Mouse (Mus musculus) limb, embryonic 14.5 days (tissue): ENCODE measurements around the gene 6430548M08Rik. TPM values are rescaled to one million over a fixed set of nuclear protein-coding genes. Genes with fewer than 3 reads are reported as not detected.

Experiments
- ATAC-seq: fragments of 200-750 bp; cut with Nextera tagmentation; 2 replicates; pipeline ENCODE4 v1.8.0; 2017; ENCODE audit warnings: low read depth, moderate number of reproducible peaks, moderate TSS enrichment; ENCODE audit not compliant: low FRiP score
- DNase-seq: peaks from one replicate; pipeline ENCODE4 v3.0.0-alpha.2; 2015; ENCODE audit warnings: low spot score
- H3K27ac ChIP-seq: fragments of 300-500 bp; sonication (generic); replicated peaks from 2 replicates; pipeline ENCODE4 v1.5.1; 2014; ENCODE audit warnings: low read depth, mild to moderate bottlenecking, low read length, moderate library complexity, mixed read lengths
- H3K27me3 ChIP-seq: fragments of 300-500 bp; sonication (generic); 2 replicates; pipeline ENCODE4 v1.6.1; 2014; ENCODE audit warnings: low read length, mixed read lengths; ENCODE audit not compliant: control insufficient read depth, insufficient read depth
- H3K36me3 ChIP-seq: fragments of 300-500 bp; sonication (generic); 2 replicates; pipeline ENCODE4 v1.6.1; 2014; ENCODE audit warnings: mild to moderate bottlenecking, low read length, moderate library complexity, mixed read lengths; ENCODE audit not compliant: control insufficient read depth, insufficient read depth
- H3K4me1 ChIP-seq: fragments of 300-500 bp; sonication (generic); 2 replicates; pipeline ENCODE4 v1.6.1; 2014; ENCODE audit warnings: antibody characterized with exemption, low read length, mixed read lengths; ENCODE audit not compliant: control insufficient read depth, insufficient read depth
- H3K4me2 ChIP-seq: fragments of 300-500 bp; sonication (generic); replicated peaks from 2 replicates; pipeline ENCODE4 v1.6.1; 2014; ENCODE audit warnings: low read depth, mild to moderate bottlenecking, low read length, moderate library complexity; ENCODE audit not compliant: severe bottlenecking
- H3K4me3 ChIP-seq: fragments of 300-500 bp; sonication (generic); replicated peaks from 2 replicates; pipeline ENCODE4 v1.5.1; 2014; ENCODE audit warnings: low read length
- H3K9ac ChIP-seq: fragments of 300-500 bp; sonication (generic); 2 replicates; pipeline ENCODE4 v1.6.1; 2014; ENCODE audit warnings: mild to moderate bottlenecking, low read depth, low read length, moderate library complexity; ENCODE audit not compliant: severe bottlenecking
- H3K9me3 ChIP-seq: fragments of 300-500 bp; sonication (generic); 2 replicates; pipeline ENCODE4 v1.6.1; 2016; ENCODE audit warnings: low read length; ENCODE audit not compliant: control insufficient read depth
- POLR2A ChIP-seq: fragments of 200-500 bp; IDR thresholded peaks from 2 replicates; pipeline ENCODE4 v1.8.0; 2012; ENCODE audit warnings: inconsistent platforms, mild to moderate bottlenecking, moderate library complexity, borderline replicate concordance; ENCODE audit not compliant: insufficient read depth, insufficient read length; ENCODE audit errors: extremely low read depth
- WGBS: fragments of 180-500 bp; shearing (Covaris S2); extraction: QIAGEN DNeasy Blood & Tissue Kit; methylation state at CpG from one replicate; pipeline ENCODE4 v1.1.7; 2014; 5-methylcytosine and 5-hydroxymethylcytosine counted together
- polyA plus RNA-seq, 2 experiments: library from polyadenylated mRNA; depleted of rRNA in 1 of 2; stranded (reverse) in 1 of 2; unstranded in 1 of 2; fragments of >200 nt; fragmentation: Nextera tagmentation in 1 of 2; extraction: Ambion mirVana in 1 of 2; gene quantifications; 2 replicates each; pipeline versions ENCODE4 v1.2.1 to v1.2.3; 2012 to 2014

6430548M08Rik gene
- polyA plus RNA-seq, 2 experiments: 4.0 to 4.1 TPM

DNA sequence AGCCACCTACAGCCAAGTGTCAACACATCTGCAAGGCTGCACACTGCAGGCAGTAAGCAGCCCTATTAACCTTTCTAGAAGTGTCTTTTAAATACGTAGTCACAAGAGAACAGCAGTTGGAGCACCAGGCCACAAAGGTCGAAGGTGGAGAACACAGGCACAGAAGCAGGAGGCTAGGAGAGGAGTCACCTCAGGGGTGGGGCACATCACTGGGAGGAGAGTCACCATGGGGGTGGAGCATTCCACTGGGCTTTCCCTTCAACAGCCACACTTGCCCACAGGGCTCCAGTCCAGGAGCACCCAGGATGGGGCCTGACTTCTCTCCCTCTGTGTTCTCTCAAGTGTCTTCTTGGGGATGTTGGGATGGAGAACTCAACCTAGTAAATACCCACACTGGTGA is 17.5 kb upstream of the 6430548M08Rik start:
- DNase-seq (no peak), ATAC-seq (no peak)
- Histone ChIP-seq H3K9me3 (no peaks in the 10 kb centered on the region), H3K36me3 (peaks cover 21% of the 10 kb centered on the region), H3K4me3 (no peak overlapping the region), H3K27me3 (no peaks in the 10 kb centered on the region), H3K27ac (no peak overlapping the region), H3K9ac (no peak overlapping the region), H3K4me2 (no peak overlapping the region), H3K4me1 (peaks cover 9% of the 10 kb centered on the region)
- 62% methylated on average over 2 of the region's 2 CpGs for WGBS
- TF ChIP-seq POLR2A: no peak

DNA sequence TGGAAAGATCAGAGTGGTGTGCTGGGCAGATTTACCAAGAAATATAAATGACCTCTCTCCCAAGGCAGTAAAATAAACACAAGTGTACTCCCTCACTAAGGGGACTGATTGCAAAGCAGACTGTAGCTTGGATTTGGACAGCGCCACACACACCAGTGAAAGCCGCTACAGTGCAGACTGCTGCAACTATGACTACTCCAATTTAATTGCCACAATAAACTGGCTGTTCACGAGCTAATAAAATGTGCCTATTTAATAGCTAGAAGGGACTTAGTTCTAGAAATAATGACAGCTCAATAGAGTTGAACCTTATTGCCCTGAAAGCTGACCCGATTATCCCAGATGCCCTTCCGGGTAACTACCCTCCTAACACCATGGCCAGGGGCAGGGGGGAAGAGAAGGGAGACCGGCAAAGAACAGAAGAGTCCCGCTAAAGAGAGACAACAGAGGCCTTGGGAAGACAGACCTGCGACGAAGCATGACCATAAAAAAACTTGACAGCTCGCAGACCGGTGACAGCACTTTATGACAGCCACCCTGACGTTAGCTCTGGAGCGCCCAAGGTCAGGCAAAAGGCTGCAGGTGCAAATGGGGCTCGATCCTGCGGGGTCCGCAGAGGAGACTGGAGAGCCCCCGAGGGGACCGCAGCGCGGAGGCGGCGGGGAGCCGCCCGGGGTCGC is 13.4 kb upstream of the 6430548M08Rik start:
- 4% methylated on average over 14 of the region's 25 CpGs for WGBS
- Histone ChIP-seq H3K9ac (peak overlapping the region; percentile 79), H3K27ac (peak overlapping the region; percentile 83; the same call in 1 of the 2 replicates), H3K27me3 (no peaks in the 10 kb centered on the region), H3K4me3 (peak overlapping the region; percentile 92), H3K4me2 (peak overlapping the region; percentile 81), H3K4me1 (peaks cover 19% of the 10 kb centered on the region), H3K9me3 (no peaks in the 10 kb centered on the region), H3K36me3 (peaks cover 4% of the 10 kb centered on the region)
- no peak for TF ChIP-seq POLR2A
- peak; percentile 13; the same call in 1 of the 2 replicates for ATAC-seq
- peak; percentile 42 for DNase-seq

DNA sequence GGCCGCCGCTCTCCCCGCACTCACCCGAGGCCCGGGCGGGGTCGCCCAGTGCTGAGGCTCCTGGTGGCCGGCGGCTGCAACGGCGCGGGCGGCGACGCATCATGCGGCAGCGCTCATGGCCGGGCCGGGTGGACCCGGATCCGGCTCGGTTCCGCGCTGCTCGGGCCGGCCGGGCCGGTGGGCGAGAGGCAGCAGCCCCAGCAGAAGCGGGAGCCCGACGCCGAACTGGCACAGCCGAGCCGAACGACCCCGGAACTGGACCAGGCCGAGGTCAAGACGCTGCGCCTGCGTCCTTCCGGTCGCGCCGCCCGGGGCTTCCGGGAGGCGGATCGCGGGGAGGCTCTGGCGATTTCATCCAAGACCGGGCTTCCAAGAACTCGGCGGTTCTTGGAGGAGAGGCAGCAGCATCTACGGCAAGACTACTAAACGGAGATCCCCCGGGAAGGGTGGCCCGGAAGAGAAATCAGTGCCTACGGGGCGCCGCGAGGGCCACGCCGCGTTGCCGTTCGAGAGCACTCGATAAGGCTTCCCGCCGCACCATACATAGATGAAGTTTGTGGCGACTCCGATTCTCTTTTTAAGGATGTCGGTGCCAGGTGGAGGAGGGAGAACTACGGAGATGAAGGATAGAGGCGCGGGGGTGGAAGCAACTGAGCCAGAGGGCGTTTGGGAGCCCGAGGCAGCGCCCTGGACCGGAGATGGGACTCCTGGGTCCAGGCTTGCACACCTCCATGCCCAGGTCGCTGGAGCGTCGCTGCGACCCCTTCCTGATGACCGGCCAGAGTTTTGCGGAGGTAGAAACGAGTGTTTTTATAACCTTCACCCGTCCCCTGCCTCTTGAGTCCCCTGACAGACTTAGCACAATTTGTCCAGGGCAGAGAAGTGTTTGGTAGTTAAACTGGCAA is 12.6 kb upstream of the 6430548M08Rik start, which contains the start of gene Zdhhc7:
Gene Zdhhc7 (minus strand): TSS at position 415 of the 905 bp plus-strand sequence.
- TF ChIP-seq POLR2A: 0 out of 2 replicates have a peak, but pooled peaks have one; percentile 26
- WGBS: 2% methylated on average over 71 of the region's 88 CpGs
- Histone ChIP-seq H3K4me1 (peaks cover 19% of the 10 kb centered on the region), H3K4me2 (peak within 1 kb of the TSS; percentile 81), H3K9ac (peak within 1 kb of the TSS; percentile 79), H3K4me3 (peak within 1 kb of the TSS; percentile 92), H3K9me3 (no peaks in the 10 kb centered on the region), H3K27me3 (no peaks in the 10 kb centered on the region), H3K27ac (peak within 1 kb of the TSS; percentile 83), H3K36me3 (peaks cover 4% of the 10 kb centered on the region)
- peak; percentile 79 for ATAC-seq
- DNase-seq: peak; percentile 68

DNA sequence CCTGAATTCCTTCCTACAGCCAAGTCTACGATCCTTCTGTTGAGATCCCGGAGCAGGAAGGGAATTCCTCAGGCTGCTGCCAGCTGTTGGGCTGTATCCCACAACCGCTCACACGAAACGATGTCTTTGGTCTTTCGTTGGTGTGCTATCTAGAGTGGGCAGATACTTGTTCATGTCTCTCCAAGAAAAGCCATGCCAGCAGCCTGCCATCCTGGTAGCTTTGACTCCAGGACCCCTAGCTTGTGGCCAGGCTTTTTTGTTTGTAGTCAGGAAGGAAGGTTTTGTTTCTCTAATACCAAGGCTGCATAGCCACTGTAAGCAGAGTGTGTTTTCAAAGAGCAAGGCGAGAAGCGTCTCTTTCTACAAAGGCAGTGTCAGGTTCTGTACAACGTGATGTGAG is 10.0 kb upstream of the 6430548M08Rik start:
- Histone ChIP-seq H3K27ac (no peak overlapping the region), H3K4me2 (no peak overlapping the region), H3K27me3 (no peaks in the 10 kb centered on the region), H3K4me1 (peaks cover 19% of the 10 kb centered on the region), H3K36me3 (peaks cover 4% of the 10 kb centered on the region), H3K9me3 (no peaks in the 10 kb centered on the region), H3K9ac (no peak overlapping the region), H3K4me3 (no peak overlapping the region)
- DNase-seq: no peak
- ATAC-seq: no peak
- WGBS: 92% methylated on average over 9 of the region's 9 CpGs
- TF ChIP-seq POLR2A: no peak

DNA sequence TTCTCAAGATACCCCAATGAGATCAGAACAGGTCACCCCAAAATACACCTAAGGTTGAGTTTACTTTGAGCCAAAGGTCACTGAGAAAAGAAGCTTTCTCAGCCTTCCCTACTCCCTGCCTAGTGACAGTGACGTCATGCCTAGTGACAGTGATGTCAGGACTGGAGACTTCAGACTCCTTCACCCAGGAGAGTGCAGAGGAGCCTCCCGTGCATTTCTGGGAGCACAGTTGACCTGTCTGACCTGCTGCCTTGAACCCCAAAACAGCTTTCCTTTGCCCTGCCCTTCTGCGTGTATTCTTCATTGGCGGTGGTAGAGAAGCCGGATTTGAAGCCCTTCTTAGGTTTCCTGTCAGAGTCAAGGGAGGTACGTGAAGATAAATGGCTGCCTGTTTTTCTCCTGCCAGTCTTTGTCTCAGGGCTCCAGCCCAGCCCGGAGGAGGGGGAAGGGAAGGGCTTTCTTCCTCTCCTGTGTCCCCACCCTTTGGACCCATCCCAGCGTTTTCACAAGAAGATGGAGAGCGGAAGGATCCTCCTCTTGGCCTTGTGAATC is 9.2 kb upstream of the 6430548M08Rik start:
- Histone ChIP-seq H3K4me1 (peaks cover 18% of the 10 kb centered on the region), H3K9ac (no peak overlapping the region), H3K36me3 (peaks cover 4% of the 10 kb centered on the region), H3K4me3 (no peak overlapping the region), H3K27me3 (no peaks in the 10 kb centered on the region), H3K4me2 (no peak overlapping the region), H3K27ac (no peak overlapping the region), H3K9me3 (no peaks in the 10 kb centered on the region)
- ATAC-seq (no peak), DNase-seq (no peak)
- no peak for TF ChIP-seq POLR2A
- 65% methylated on average over 9 of the region's 9 CpGs for WGBS
